Mouse (Mus musculus): ENCODE measurements at regions not wholly inside any gene's neighbourhood (a gene's known extent, or its start where the extent isn't known, plus 50 kb on each side); places are given as distances from the start of the nearest gene placed in this dataset.

DNA sequence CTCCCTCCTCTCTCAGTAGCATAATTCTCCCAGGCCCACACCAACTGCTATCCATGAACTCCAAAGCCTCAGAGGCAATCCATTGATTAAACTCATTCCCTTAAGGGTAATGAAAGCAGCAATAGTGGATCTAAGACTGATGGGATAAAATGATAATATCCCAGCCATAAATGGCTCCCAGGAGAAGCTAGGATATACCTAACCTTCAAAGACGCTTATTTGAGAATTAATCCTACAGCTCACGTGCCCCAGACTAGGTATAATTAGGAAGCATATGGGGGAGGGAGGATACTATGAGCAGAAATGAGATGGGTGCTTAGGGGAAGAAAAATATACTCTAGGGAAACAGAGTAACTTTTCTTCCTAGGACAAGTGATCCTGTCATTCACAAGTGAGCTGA, 52.8 kb upstream of the Rnf32 start:
- no peak for DNase-seq (ENCODE audit: low read depth, low spot score)

- no peak for DNase-seq (ENCODE audit: low read depth, low spot score)
Measured at GRCm38 (mm10) chr5:29142502-29142901, 53.3 kb upstream of the Rnf32 start.

GRCm38 (mm10) chr5:29137481-29137880, 58.3 kb upstream of the Rnf32 start:
- DNase-seq (ENCODE audit: low read depth, low spot score), result no peak

DNA sequence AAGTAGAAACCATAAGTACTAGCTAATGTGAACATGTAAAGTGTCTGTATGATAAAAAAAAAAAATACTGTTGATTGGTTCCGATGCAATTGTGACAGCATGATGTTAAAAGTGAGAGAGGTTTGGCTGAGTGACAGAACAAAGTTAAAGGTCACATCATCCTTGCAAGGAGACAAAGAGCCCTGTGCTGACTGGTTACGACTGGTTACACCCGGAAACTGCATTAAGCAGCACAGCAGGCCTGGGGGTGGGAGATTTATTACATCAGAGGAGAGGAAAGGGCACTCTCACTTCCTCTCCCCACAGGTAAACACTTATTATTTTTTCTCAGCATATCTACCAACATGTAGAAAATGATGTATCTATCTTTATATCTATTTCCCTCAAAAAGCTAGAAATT, 63.5 kb upstream of the Rnf32 start:
- DNase-seq (ENCODE audit: low read depth, low spot score), result no peak

GRCm38 (mm10) chr5:29131762-29132161, 64.0 kb upstream of the Rnf32 start:
- DNase-seq (ENCODE audit: low read depth, low spot score), result no peak

DNA sequence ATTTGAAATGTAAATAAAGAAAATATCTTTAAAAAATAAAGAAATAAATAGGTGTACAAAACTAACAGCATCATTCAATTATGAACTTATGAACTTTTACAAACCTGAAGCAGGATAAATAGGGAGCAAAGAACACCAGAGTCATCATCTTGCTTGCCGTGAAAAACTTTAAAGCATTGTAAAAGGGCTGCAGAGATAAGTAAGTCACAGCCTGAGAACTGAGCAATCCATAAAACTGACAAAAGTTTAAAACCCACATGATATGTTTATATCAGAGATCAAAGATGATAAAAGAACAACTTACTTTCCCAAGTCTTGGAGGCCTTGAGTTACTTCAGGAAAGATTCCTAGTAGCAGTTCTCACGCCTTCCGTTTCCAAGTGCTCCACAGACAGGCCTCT, 66.1 kb upstream of the Rnf32 start:
- DNase-seq (ENCODE audit: low read depth, low spot score), result no peak

GRCm38 (mm10) chr5:29116942-29117341, 78.8 kb upstream of the Rnf32 start:
- DNase-seq (ENCODE audit: low read depth, low spot score), result no peak

DNA sequence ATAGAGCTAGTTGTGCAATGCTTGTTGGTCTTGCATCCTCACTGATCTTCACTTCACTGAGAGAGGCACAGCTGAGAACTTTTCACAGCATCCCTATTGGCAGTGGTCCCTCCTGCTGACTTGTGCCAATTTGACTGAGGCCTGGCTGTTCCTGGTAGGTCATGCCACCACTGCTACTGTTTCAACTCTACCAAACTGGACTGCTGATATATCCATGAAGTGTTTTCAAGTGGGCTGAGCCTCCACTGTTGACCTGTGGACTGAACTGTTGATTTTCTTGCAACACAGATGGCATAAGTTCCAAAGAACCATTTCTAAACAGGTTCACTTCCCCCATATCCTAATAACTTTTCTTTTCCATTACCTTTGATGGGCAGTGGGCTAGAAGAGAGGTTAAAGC, 83.3 kb upstream of the Rnf32 start:
- no peak for DNase-seq (ENCODE audit: low read depth, low spot score)

- no peak for DNase-seq (ENCODE audit: low read depth, low spot score)
Measured at GRCm38 (mm10) chr5:29107276-29107675, 88.5 kb upstream of the Rnf32 start.

DNA sequence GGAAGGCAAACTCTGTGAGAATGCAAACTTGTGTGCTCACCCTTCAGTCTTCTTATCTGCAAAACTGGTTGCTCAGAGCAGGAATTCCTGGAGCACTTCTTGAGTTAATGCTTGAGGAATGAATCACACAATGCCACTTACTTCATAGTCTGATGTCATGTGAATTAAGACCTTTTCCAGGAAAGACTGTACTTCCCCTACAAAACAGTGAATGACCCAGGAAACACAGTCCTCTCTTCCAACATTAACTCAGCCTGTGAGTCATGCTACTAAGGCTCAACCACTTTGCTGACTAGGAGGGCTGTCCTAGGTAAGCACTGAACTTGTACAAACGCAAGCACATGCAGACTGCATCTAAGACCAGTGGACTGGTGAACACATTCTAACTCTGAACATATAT, 112.5 kb upstream of the Rnf32 start:
- no peak for DNase-seq (ENCODE audit: low read depth, low spot score)

DNA sequence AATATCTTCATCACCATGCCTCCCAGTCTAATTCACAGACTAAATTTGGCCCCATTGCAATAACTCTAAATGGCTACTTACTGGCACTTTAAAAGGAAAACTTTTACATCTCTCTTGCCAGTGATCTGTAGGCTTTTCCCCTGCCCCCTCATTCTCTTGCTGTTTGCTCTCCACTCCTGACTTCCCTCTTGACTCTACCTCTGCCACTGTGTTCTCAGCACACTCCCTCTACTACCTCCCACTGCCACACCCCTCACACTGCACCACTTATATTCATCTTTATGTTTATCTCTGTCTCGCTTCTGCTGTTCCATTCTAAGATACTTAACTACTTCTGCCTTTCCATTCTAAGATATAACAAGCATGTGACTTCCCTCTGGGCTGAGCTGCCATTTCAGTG, 141.4 kb upstream of the Rnf32 start:
- no peak for DNase-seq (ENCODE audit: low read depth, low spot score)

GRCm38 (mm10) chr5:29036636-29037035, 159.2 kb upstream of the Rnf32 start:
- no peak for DNase-seq (ENCODE audit: low read depth, low spot score)

DNA sequence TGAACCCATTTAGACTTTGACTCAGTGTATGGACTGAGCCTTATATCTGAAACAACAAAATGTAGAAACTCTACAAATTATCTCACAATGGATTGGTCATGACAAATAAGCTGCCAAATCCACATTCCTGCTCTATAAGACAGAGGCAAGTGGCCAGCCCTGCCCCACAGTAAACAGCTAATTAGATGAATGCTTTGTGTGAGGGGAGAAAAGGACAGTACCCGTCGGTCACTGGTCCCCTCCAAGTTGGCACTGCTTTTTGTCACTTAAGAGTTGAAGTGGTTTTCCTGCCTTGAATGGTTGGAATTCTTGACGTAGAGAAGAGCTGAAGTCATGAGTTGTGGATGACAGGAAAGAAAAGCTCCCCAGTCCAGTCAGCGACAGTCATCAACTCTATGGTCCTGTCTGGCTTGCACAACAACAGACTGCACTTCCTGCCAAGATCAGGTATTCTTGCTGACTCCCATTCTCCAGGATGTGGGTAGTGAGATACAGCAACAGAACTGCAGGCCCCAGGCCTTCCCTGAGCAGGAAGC, 162.3 kb upstream of the Rnf32 start:
- no peak for DNase-seq (ENCODE audit: low read depth, low spot score)

DNA sequence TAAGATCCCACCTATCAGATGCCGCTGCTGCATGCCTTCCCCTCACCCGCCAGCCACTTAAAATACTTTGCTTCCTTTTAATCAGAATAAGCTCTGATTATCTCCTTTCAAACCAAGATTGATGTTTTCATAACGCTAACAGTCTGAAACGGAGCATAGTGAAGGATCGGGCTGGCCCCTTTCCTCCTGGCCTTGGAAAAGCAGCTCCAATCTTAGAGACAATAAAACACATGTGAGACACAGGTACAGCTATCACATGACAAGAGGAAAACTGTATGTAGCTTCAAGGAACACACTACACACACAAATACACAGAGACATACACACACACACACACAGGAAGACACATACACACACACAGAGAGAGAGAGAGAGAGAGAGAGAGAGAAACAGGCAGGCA, 165.3 kb upstream of the Rnf32 start:
- DNase-seq (ENCODE audit: low read depth, low spot score), result no peak

GRCm38 (mm10) chr5:29029957-29030356, 165.8 kb upstream of the Rnf32 start:
- no peak for DNase-seq (ENCODE audit: low read depth, low spot score)

- DNase-seq (ENCODE audit: low read depth, low spot score), result no peak
Measured at GRCm38 (mm10) chr5:29025045-29025444, 170.7 kb upstream of the Rnf32 start.

- DNase-seq (ENCODE audit: low read depth, low spot score), result no peak
Measured at GRCm38 (mm10) chr5:28992796-28993195, 203.0 kb upstream of the Rnf32 start.

DNA sequence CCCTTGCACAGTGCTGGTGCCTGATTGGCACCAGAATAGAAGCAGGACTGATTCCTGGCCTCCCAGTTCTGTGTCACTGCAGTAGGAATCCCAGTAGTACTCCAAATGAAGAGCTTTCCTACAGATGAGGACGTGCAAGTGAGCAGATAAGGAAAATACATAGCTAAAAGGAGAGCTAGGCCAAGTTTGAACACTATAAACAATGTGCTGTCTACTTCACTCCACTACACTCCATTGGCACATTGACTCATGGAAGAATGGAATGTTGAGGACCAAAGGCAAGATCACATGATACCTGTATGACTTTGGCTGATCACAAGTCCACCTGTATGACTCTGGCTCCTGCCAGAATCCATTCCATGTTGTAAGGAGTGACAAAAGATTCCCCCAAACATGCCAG, 215.9 kb upstream of the Rnf32 start:
- DNase-seq (ENCODE audit: low read depth, low spot score), result no peak

GRCm38 (mm10) chr5:28970404-28970803, 225.4 kb upstream of the Rnf32 start:
- DNase-seq (ENCODE audit: low read depth, low spot score), result no peak

DNA sequence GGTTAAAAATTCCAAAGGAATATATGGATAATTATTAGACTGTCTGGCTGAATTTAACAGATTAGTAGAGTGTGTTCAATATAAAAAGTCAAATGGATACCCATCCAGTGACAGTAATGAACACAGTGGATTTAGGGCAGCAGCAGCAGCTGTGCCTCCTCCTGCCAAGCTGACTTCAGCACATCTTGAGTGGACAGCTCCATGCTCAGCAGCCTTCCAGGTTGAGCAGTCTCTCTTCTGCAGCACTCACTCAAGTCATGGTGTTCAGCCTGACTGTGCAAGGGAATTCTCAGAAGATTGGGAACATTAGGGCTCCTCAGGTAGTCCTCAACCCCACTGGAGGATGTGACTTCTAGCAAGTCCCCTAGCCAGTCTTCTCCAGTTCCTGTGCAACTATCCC, 240.8 kb upstream of the Rnf32 start:
- DNase-seq (ENCODE audit: low read depth, low spot score), result no peak

- no peak for DNase-seq (ENCODE audit: low read depth, low spot score)
Measured at GRCm38 (mm10) chr5:28947465-28947864, 248.3 kb upstream of the Rnf32 start.

DNA sequence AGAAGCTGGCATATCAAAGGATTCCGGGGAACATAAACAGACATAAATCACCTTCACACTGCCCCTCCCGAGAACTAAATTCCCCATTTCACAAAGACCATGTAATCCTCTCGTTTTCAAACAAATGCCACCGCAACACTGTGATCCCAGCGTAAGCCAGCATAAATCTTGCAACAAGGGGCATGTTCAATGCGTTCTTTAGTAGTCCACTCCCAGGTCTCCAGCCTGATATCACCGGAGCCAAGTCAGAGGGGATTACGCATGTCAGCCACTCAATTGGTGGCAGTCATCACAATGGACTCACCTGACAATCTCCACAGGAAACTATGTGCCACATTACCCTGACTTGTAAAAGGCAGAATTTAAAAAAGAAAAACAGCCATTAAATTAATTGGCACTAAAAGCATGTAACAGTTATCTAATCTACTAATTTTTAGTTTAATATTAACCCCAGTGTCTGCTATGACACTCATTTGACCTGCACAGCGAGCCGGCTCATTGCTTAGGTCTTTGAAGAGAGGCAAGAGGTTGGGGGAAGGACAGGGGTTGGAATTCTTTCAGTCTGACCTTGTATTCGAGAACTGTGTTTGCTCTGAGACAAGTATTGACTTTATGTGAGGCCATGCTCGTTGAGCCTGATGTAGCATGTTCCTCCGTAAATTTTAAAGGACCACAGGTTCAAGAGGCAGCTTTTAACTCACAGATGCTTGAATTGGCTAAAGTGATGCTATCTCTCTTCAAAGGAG, 252.0 kb upstream of the Rnf32 start:
- DNase-seq (ENCODE audit: low read depth, low spot score), result no peak

- DNase-seq (ENCODE audit: low read depth, low spot score), result no peak
Measured at GRCm38 (mm10) chr5:28940972-28941371, 254.8 kb upstream of the Rnf32 start.
